Mouse (Mus musculus) liver, embryonic 12.5 days (tissue): ENCODE data around the gene Hmgb2. TPM values are rescaled to one million over a fixed set of nuclear protein-coding genes. Genes with fewer than 3 reads are reported as not detected.

ENCODE experiments used
- ATAC-seq: fragments of 200-750 bp; cut with Nextera tagmentation; 2 replicates; pipeline ENCODE4 v1.8.0; 2017; ENCODE audit warnings: moderate number of reproducible peaks, mild to moderate bottlenecking, moderate library complexity
- H3K27ac ChIP-seq: fragments of 300-500 bp; sonication (generic); 2 replicates; pipeline ENCODE4 v1.5.1; 2016; ENCODE audit warnings: mild to moderate bottlenecking
- H3K27me3 ChIP-seq: fragments of 300-500 bp; sonication (generic); replicated peaks from 2 replicates; pipeline ENCODE4 v1.6.1; 2016; ENCODE audit warnings: mild to moderate bottlenecking, moderate library complexity
- H3K36me3 ChIP-seq: fragments of 300-500 bp; sonication (generic); 2 replicates; pipeline ENCODE4 v1.6.1; 2016; ENCODE audit warnings: mild to moderate bottlenecking, moderate library complexity
- H3K4me1 ChIP-seq: fragments of 300-500 bp; sonication (generic); 2 replicates; pipeline ENCODE4 v1.6.1; 2016
- H3K4me2 ChIP-seq: fragments of 300-500 bp; sonication (generic); 2 replicates; pipeline ENCODE4 v1.6.1; 2016; ENCODE audit warnings: mild to moderate bottlenecking, moderate library complexity
- H3K4me3 ChIP-seq: fragments of 300-500 bp; sonication (generic); 2 replicates; pipeline ENCODE4 v1.5.1; 2016; ENCODE audit warnings: mild to moderate bottlenecking, moderate library complexity
- H3K9ac ChIP-seq: fragments of 300-500 bp; sonication (generic); 2 replicates; pipeline ENCODE4 v1.6.1; 2016; ENCODE audit warnings: mild to moderate bottlenecking, moderate library complexity
- H3K9me3 ChIP-seq: fragments of 300-500 bp; sonication (generic); replicated peaks from 2 replicates; pipeline ENCODE4 v1.6.1; 2016; ENCODE audit warnings: mild to moderate bottlenecking, moderate library complexity
- WGBS: fragments of 180-500 bp; shearing (Covaris S2); methylation state at CpG from one replicate; pipeline ENCODE4 v1.1.7; 2016; ENCODE audit not compliant: insufficient replicate concordance; 5-methylcytosine and 5-hydroxymethylcytosine counted together
- polyA plus RNA-seq: library from polyadenylated mRNA; unstranded; fragments of >200 nt; fragmentation: Nextera tagmentation; extraction: Ambion mirVana; gene quantifications from 2 replicates; pipeline ENCODE4 v1.2.1, GENCODE M21; 2016

Hmgb2 gene
- polyA plus RNA-seq, 1 experiment from 2014 or later: 380 TPM

DNA sequence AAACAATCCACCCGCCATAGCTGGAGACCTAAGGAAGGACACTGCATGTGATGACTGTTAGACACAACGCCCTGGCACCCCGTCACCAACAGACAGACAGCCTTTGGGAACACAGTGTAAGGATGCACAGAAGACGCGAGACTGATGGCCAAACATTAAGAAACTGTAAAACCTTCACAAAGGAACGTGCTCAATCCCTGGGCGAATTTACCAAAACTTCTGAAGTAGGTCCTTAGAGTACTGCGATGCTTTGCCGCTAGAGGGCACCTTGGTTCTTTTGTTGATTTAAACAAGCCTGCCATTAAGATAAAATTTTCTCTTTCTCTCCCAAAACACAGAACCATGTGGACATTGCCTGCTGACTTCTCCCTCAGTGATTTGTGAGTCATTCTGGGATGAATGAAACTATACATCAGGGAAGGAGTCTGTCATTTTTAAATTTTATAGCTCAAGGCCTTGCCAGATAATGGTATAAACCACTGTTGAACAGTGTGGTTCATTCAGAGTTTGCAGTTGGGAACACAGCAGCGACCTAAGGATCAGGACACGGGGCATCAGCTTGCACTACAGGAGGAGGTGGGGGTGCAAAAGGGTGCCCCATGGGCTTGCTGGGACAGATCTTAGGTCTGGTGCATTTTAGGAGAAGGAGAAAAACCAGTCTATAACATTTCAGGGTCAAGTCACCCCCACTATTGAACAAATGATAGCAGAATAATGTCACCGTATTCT is 28.6 kb downstream of the Hmgb2 start:
- Histone ChIP-seq H3K36me3 (peaks cover 13% of the 10 kb centered on the region), H3K4me1 (no peaks in the 10 kb centered on the region), H3K9ac (no peak overlapping the region), H3K9me3 (no peaks in the 10 kb centered on the region), H3K4me2 (no peak overlapping the region), H3K4me3 (no peak overlapping the region), H3K27ac (no peak overlapping the region), H3K27me3 (no peaks in the 10 kb centered on the region)
- no peak for ATAC-seq
- 44% methylated on average over 12 of the region's 12 CpGs for WGBS

- Histone ChIP-seq H3K27ac (no peak overlapping the region), H3K36me3 (peaks cover 7% of the 10 kb centered on the region), H3K27me3 (no peaks in the 10 kb centered on the region), H3K4me3 (no peak overlapping the region), H3K9me3 (no peaks in the 10 kb centered on the region), H3K9ac (no peak overlapping the region), H3K4me2 (no peak overlapping the region), H3K4me1 (no peaks in the 10 kb centered on the region)
- WGBS: 84% methylated on average over 11 of the region's 11 CpGs
- no peak for ATAC-seq
These were observed 29.2 kb downstream of the Hmgb2 start for GRCm38 (mm10) chr8:57540951-57541350.

DNA sequence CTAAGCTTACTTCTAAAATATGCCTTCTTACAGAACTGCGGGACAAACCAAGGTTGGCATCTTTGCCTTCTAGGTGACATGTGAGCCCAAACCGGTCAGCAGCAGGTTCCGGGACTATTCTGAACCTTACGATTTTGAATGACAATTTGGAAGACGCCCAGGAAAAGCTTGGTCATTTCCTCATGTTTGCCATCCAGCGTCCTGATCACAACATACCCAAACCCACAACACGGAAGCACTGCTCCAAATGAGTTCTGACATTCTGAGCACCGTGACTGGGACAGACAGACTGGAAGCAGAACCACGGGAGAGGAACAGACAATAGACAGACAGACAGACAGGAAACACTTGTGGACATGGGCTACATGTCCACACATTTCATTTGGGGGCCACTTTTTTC is 29.7 kb downstream of the Hmgb2 start:
- Histone ChIP-seq H3K4me3 (no peak overlapping the region), H3K9ac (no peak overlapping the region), H3K4me2 (no peak overlapping the region), H3K27me3 (no peaks in the 10 kb centered on the region), H3K4me1 (no peaks in the 10 kb centered on the region), H3K9me3 (no peaks in the 10 kb centered on the region), H3K36me3 (peaks cover 2% of the 10 kb centered on the region), H3K27ac (no peak overlapping the region)
- ATAC-seq: no peak
- WGBS: 61% methylated on average over 9 of the region's 9 CpGs

DNA sequence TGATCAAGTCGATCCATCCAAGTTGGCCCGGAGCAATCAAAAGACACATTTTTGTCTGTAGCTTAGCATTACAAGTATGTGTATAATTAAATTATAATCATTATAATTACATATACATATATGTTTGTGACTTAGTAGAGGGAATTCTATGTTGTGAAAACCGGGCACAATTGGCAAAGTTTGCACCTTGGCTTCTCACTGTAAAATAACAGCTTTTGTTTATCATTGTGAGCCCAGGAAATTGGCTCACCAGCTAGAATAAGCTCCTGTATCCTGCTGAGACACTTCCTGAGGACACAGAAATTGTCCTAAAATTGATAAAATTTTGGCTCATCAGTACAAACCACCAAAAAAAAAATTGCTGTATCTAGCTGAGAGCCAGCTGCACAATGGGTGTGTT is 34.7 kb downstream of the Hmgb2 start:
- Histone ChIP-seq H3K4me2 (no peak overlapping the region), H3K4me3 (no peak overlapping the region), H3K4me1 (no peaks in the 10 kb centered on the region), H3K27me3 (no peaks in the 10 kb centered on the region), H3K36me3 (no peaks in the 10 kb centered on the region; the same call in 1 of the 2 replicates), H3K9ac (no peak overlapping the region), H3K9me3 (no peaks in the 10 kb centered on the region), H3K27ac (no peak overlapping the region)
- whole genome bisulfite sequencing: 79% methylated on average over 3 of the region's 3 CpGs
- no peak for ATAC-seq

GRCm38 (mm10) chr8:57546834-57547233 is 35.1 kb downstream of the Hmgb2 start:
- peaks cover 2% of the 10 kb centered on the region; the same call in 1 of the 2 replicates for H3K36me3 ChIP-seq
- no peaks in the 10 kb centered on the region for H3K27me3 ChIP-seq
- no peak overlapping the region for H3K9ac ChIP-seq
- ATAC-seq: no peak
- no peaks in the 10 kb centered on the region for H3K9me3 ChIP-seq
- WGBS: 89% methylated on average over 3 of the region's 3 CpGs
- no peak overlapping the region for H3K4me3 ChIP-seq
- no peak overlapping the region for H3K4me2 ChIP-seq
- H3K27ac ChIP-seq: no peak overlapping the region
- H3K4me1 ChIP-seq: no peaks in the 10 kb centered on the region

DNA sequence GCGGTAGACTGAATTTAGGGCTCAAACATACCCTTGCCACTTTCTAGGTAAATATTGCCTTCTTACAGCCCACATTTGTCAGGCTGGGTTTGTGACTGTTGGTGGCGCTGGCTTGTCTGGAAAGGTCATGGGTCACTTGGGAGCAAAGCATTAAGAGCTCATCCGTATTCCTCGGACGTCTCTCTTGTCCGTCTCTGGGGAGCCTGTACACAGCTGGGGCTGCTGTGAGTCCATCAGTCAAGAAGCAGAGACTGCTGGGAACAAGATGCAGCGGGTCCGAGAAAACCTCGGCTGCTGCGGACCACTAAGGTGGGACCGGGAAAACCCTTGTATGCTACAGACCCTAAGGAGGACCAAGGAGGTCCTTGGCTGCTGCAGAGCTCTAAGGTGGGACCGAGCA is 35.9 kb downstream of the Hmgb2 start:
- no peak overlapping the region for H3K4me3 ChIP-seq
- no peak for ATAC-seq
- H3K9ac ChIP-seq: no peak overlapping the region
- no peaks in the 10 kb centered on the region for H3K4me1 ChIP-seq
- no peak overlapping the region for H3K27ac ChIP-seq
- WGBS: 83% methylated on average over 12 of the region's 12 CpGs
- no peak overlapping the region for H3K4me2 ChIP-seq
- H3K9me3 ChIP-seq: no peaks in the 10 kb centered on the region
- peaks cover 2% of the 10 kb centered on the region; the same call in 1 of the 2 replicates for H3K36me3 ChIP-seq
- no peaks in the 10 kb centered on the region for H3K27me3 ChIP-seq

DNA sequence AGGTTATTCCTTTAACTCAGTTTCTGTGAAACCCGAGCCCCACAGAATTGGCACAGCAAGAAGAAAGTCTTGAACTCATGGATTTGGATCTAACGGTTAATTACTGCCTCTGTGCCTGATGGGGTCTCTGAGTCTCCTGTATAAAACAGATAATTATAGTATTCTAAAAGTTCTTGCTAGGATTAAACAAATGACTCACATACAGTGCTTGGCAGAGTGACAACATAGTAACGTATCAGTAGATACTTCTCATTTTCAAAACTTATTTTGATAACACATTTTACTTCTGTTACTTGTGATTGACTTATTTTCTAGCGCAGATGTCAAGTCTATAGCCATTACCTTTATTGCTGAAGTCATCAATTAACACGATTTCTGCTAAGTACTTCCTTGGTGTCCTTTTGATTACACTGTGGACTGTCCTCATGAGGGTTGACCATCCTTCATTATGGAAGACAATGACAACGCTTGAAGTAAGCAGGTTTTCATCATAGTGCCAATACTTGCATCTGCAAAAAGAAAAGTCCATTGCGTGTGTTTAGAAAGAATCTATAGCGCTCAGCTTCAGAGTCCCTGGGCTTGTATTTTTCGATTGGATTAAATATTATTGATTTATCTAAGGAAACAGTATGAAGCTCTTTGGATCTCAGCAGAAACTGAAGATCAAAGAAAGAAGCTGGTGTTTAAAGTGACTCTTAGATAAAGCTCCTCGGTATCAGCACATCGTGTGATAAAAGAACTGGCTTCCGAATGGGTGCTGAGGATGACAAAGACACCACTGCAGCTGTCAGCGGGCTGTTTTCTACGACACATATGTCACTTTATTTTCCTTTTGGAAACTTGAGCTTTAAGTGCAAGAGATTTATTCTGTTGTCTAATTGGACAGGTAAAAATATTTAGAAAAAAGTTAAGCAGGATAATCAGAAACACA is 40.7 kb downstream of the Hmgb2 start:
- no peaks in the 10 kb centered on the region for H3K4me1 ChIP-seq
- peaks cover 2% of the 10 kb centered on the region; the same call in 1 of the 2 replicates for H3K36me3 ChIP-seq
- no peaks in the 10 kb centered on the region for H3K27me3 ChIP-seq
- WGBS: 76% methylated on average over 14 of the region's 14 CpGs
- no peak overlapping the region for H3K4me2 ChIP-seq
- no peak for ATAC-seq
- H3K27ac ChIP-seq: no peak overlapping the region
- no peak overlapping the region for H3K9ac ChIP-seq
- H3K9me3 ChIP-seq: no peaks in the 10 kb centered on the region
- no peak overlapping the region for H3K4me3 ChIP-seq

DNA sequence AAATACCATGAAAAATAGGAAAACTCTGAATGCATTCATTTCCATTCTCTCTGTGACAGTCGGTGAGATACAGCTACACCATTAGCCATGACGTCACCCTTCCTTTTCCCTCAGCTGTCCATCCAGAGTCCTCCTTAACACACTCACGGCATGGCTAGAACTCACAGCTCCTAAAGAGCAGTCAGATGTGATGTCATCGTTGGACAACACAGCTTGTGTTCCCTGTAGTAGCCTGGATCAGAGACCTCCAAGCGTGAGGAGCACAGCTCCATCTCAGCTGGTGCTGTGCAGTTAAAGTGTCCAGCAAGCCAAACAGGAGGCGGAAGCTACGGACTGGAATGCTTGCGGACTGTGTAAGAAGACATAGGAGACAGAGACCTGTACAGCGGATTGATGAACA is 49.2 kb downstream of the Hmgb2 start:
- no peak overlapping the region for H3K4me3 ChIP-seq
- H3K4me1 ChIP-seq: no peaks in the 10 kb centered on the region
- WGBS: 84% methylated on average over 9 of the region's 9 CpGs
- no peak overlapping the region for H3K27ac ChIP-seq
- H3K27me3 ChIP-seq: no peaks in the 10 kb centered on the region
- no peaks in the 10 kb centered on the region for H3K9me3 ChIP-seq
- ATAC-seq: no peak
- H3K4me2 ChIP-seq: no peak overlapping the region
- no peak overlapping the region for H3K9ac ChIP-seq
- no peaks in the 10 kb centered on the region for H3K36me3 ChIP-seq

DNA sequence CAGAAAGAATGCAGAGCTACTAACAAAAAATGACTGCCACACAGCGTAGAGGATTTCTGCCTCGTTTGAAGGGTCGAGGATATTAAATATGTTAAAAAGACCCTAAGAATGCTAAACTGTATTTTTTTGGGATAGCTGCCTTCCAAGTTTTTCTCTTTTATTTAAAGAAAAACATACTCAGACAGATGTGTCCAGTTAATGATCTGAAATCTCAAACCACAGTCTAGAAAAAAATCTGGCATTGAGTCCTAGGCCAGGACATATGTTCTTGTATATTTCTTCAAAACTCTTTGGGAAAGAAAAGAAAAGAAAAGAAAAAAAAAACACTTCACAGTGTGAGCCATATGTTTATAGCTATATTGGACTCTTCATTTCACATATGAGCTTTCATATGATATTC is 51.0 kb downstream of the Hmgb2 start:
- Histone ChIP-seq H3K9ac (no peak overlapping the region), H3K4me1 (no peaks in the 10 kb centered on the region), H3K4me2 (no peak overlapping the region), H3K4me3 (no peak overlapping the region), H3K36me3 (no peaks in the 10 kb centered on the region), H3K27ac (no peak overlapping the region), H3K9me3 (no peaks in the 10 kb centered on the region), H3K27me3 (no peaks in the 10 kb centered on the region)
- WGBS: 80% methylated on average over 3 of the region's 3 CpGs
- no peak for ATAC-seq

- no peak overlapping the region for H3K27ac ChIP-seq
- no peak overlapping the region for H3K9ac ChIP-seq
- H3K4me1 ChIP-seq: no peaks in the 10 kb centered on the region
- H3K4me2 ChIP-seq: no peak overlapping the region
- ATAC-seq: no peak
- H3K9me3 ChIP-seq: no peaks in the 10 kb centered on the region
- H3K36me3 ChIP-seq: no peaks in the 10 kb centered on the region
- WGBS: 84% methylated on average over 15 of the region's 15 CpGs
- H3K27me3 ChIP-seq: no peaks in the 10 kb centered on the region
- H3K4me3 ChIP-seq: no peak overlapping the region
These were observed 52.0 kb downstream of the Hmgb2 start for GRCm38 (mm10) chr8:57563726-57564125.

GRCm38 (mm10) chr8:57565039-57565438 is 53.3 kb downstream of the Hmgb2 start:
- no peaks in the 10 kb centered on the region for H3K4me1 ChIP-seq
- no peak overlapping the region for H3K4me2 ChIP-seq
- H3K27ac ChIP-seq: no peak overlapping the region
- ATAC-seq: no peak
- H3K9ac ChIP-seq: no peak overlapping the region
- no peaks in the 10 kb centered on the region for H3K36me3 ChIP-seq
- no peaks in the 10 kb centered on the region for H3K9me3 ChIP-seq
- H3K4me3 ChIP-seq: no peak overlapping the region
- WGBS: 77% methylated on average over 6 of the region's 6 CpGs
- H3K27me3 ChIP-seq: no peaks in the 10 kb centered on the region
